Mouse (Mus musculus) heart, postnatal 0 days (tissue): ENCODE results near the gene Fcna. TPM values are rescaled to one million over a fixed set of nuclear protein-coding genes. Genes with fewer than 3 reads are reported as not detected.

Source experiments
- ATAC-seq: fragments of 200-750 bp; cut with Nextera tagmentation; 2 replicates; pipeline ENCODE4 v1.8.0; 2017; ENCODE audit warnings: low read depth, moderate number of reproducible peaks, moderate library complexity; ENCODE audit not compliant: insufficient read depth
- DNase-seq: peaks from one replicate; pipeline ENCODE4 v3.0.0-alpha.2; 2016; ENCODE audit warnings: low spot score
- H3K27ac ChIP-seq: fragments of 300-500 bp; sonication (generic); 2 replicates; pipeline ENCODE4 v1.5.1; 2014; ENCODE audit warnings: low read depth, mild to moderate bottlenecking
- H3K27me3 ChIP-seq: fragments of 300-500 bp; sonication (generic); 2 replicates; pipeline ENCODE4 v1.6.1; 2014; ENCODE audit warnings: low read length, mixed read lengths; ENCODE audit not compliant: control insufficient read depth, insufficient read depth
- H3K36me3 ChIP-seq: fragments of 300-500 bp; sonication (generic); replicated peaks from 2 replicates; pipeline ENCODE4 v1.6.1; 2014; ENCODE audit warnings: low read length, mixed read lengths; ENCODE audit not compliant: control insufficient read depth, insufficient read depth
- H3K4me1 ChIP-seq: fragments of 300-500 bp; sonication (generic); 2 replicates; pipeline ENCODE4 v1.6.1; 2014; ENCODE audit warnings: antibody characterized with exemption; ENCODE audit not compliant: control insufficient read depth, insufficient read depth
- H3K4me2 ChIP-seq: fragments of 300-500 bp; sonication (generic); 2 replicates; pipeline ENCODE4 v1.6.1; 2014; ENCODE audit warnings: low read depth, mild to moderate bottlenecking, low read length, moderate library complexity
- H3K4me3 ChIP-seq: fragments of 300-500 bp; sonication (generic); 2 replicates; pipeline ENCODE4 v1.5.1; 2014; ENCODE audit warnings: low read depth, low read length
- H3K9ac ChIP-seq: fragments of 300-500 bp; sonication (generic); replicated peaks from 2 replicates; pipeline ENCODE4 v1.6.1; 2014; ENCODE audit warnings: low read depth, low read length, mixed read lengths
- H3K9me3 ChIP-seq: fragments of 300-500 bp; sonication (generic); replicated peaks from 2 replicates; pipeline ENCODE4 v1.6.1; 2016; ENCODE audit warnings: low read length; ENCODE audit not compliant: control insufficient read depth
- CTCF ChIP-seq: IDR thresholded peaks from 2 replicates; pipeline ENCODE4 v1.5.1; 2016; ENCODE audit warnings: antibody characterized with exemption, control low read depth, low read depth
- EP300 ChIP-seq: IDR thresholded peaks from 2 replicates; pipeline ENCODE4 v1.6.1; 2016; ENCODE audit warnings: antibody characterized with exemption, low read depth
- WGBS: fragments of 180-500 bp; shearing (Covaris S2); extraction: QIAGEN DNeasy Blood & Tissue Kit; methylation state at CpG from one replicate; pipeline ENCODE4 v1.1.7; 2014; 5-methylcytosine and 5-hydroxymethylcytosine counted together
- polyA plus RNA-seq: library from polyadenylated mRNA; unstranded; fragments of >200 nt; fragmentation: Nextera tagmentation; extraction: Ambion mirVana; gene quantifications from 2 replicates; pipeline ENCODE4 v1.2.1, GENCODE M21; 2015
- total RNA-seq: library from RNA; depleted of rRNA; stranded (reverse); fragments of >200 nt; gene quantifications from 2 replicates; pipeline ENCODE4 v1.2.3, GENCODE M21; 2014; ENCODE audit warnings: low replicate concordance

The Fcna gene
- total and polyA plus RNA-seq, 2 experiments from 2014 or later = 1.9 to 4.8 TPM

GRCm38 (mm10) chr2:25639890-25640289, 12.1 kb upstream of the Fcna start:
- no peak overlapping the region for H3K4me3 ChIP-seq

GRCm38 (mm10) chr2:25634046-25634445, 6.2 kb upstream of the Fcna start:
- Histone ChIP-seq H3K4me2 (no peak overlapping the region), H3K4me3 (no peak overlapping the region)

More at GRCm38 (mm10) chr2:25639890-25640289, 12.1 kb upstream of the Fcna start:
- Histone ChIP-seq H3K4me2 (no peak overlapping the region), H3K27me3 (no peaks in the 10 kb centered on the region), H3K27ac (no peak overlapping the region), H3K4me1 (no peaks in the 10 kb centered on the region), H3K9ac (no peak overlapping the region), H3K36me3 (no peaks in the 10 kb centered on the region), H3K9me3 (no peaks in the 10 kb centered on the region)
- DNase-seq (no peak), ATAC-seq (no peak)
- WGBS = 16% methylated on average over 6 of the region's 6 CpGs
- TF ChIP-seq EP300 (no peak), CTCF (peak; percentile 50)

GRCm38 (mm10) chr2:25633616-25634015, 5.8 kb upstream of the Fcna start:
- ATAC-seq (no peak), DNase-seq (no peak)
- Histone ChIP-seq H3K4me2 (no peak overlapping the region), H3K27ac (no peak overlapping the region), H3K9me3 (no peaks in the 10 kb centered on the region), H3K27me3 (no peaks in the 10 kb centered on the region), H3K9ac (no peak overlapping the region), H3K36me3 (no peaks in the 10 kb centered on the region), H3K4me3 (no peak overlapping the region), H3K4me1 (no peaks in the 10 kb centered on the region)
- 82% methylated on average over 3 of the region's 3 CpGs for WGBS
- TF ChIP-seq EP300 (no peak), CTCF (no peak)

More at GRCm38 (mm10) chr2:25634046-25634445, 6.2 kb upstream of the Fcna start:
- ATAC-seq (no peak), DNase-seq (no peak)
- H3K27me3 ChIP-seq = no peaks in the 10 kb centered on the region
- no peak overlapping the region for H3K27ac ChIP-seq
- H3K4me1 ChIP-seq = no peaks in the 10 kb centered on the region
- 56% methylated on average over 1 of the region's 1 CpGs for WGBS
- H3K9ac ChIP-seq = no peak overlapping the region
- no peaks in the 10 kb centered on the region for H3K9me3 ChIP-seq
- TF ChIP-seq EP300 = no peak
- 0 out of 2 replicates have a peak, but pooled peaks have one; percentile 16 for TF ChIP-seq CTCF
- no peaks in the 10 kb centered on the region for H3K36me3 ChIP-seq

- Histone ChIP-seq H3K4me2 (no peak overlapping the region), H3K4me1 (no peaks in the 10 kb centered on the region), H3K9ac (no peak overlapping the region), H3K9me3 (no peaks in the 10 kb centered on the region), H3K36me3 (no peaks in the 10 kb centered on the region), H3K27me3 (no peaks in the 10 kb centered on the region), H3K4me3 (no peak overlapping the region), H3K27ac (no peak overlapping the region)
- WGBS = 39% methylated on average over 4 of the region's 4 CpGs
- ATAC-seq (no peak), DNase-seq (no peak)
- TF ChIP-seq CTCF = no peak
- TF ChIP-seq EP300 = no peak
These were observed 908 bp upstream of the Fcna start for GRCm38 (mm10) chr2:25628738-25629137.

GRCm38 (mm10) chr2:25625986-25626385, 1.8 kb downstream of the Fcna start:
- DNase-seq = no peak
- no peak for TF ChIP-seq EP300
- no peak for TF ChIP-seq CTCF
- Histone ChIP-seq H3K36me3 (no peaks in the 10 kb centered on the region), H3K4me1 (0 out of 2 replicates have a peak, but pooled peaks cover 4% of the 10 kb centered on the region), H3K9ac (no peak overlapping the region), H3K4me2 (no peak overlapping the region), H3K27me3 (no peaks in the 10 kb centered on the region), H3K27ac (no peak overlapping the region), H3K4me3 (no peak overlapping the region), H3K9me3 (no peaks in the 10 kb centered on the region)
- 55% methylated on average over 5 of the region's 5 CpGs for WGBS
- ATAC-seq = no peak
